Mouse (Mus musculus) liver, embryonic 14.5 days (tissue): Measurements from ENCODE around the gene Icam5.

Experiments
- CTCF ChIP-seq: IDR thresholded peaks from 2 replicates; pipeline ENCODE4 v1.5.1; 2016; ENCODE audit warnings: antibody characterized with exemption, low read depth, control low read depth
- EP300 ChIP-seq: IDR thresholded peaks from 2 replicates; pipeline ENCODE4 v1.6.1; 2016; ENCODE audit warnings: antibody characterized with exemption, low read depth

DNA sequence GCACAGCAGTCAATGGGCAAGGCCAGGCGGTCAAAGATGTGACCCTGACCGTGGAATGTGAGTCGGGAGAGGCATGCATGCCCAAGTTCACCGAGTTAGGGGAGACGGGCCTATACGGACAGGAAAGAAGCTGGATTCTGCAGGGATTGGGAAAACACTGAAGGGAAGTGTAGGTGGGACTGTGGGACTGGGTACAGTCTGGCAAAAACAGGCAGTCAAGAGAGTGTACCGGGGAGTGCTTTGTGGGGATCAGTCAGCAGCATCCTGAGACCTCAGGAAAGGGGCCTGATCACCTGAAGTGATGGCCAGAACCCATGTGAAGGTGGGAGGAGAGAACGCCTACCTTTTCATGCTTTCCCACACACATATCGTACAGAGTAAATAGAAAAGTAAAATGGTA is 3.7 kb downstream of the Icam5 start:
- TF ChIP-seq CTCF (no peak), EP300 (no peak)
